Mouse (Mus musculus) heart, adult 2 months (tissue): Measurements from ENCODE around the gene F3. TPM values are rescaled to one million over a fixed set of nuclear protein-coding genes. Genes with fewer than 3 reads are reported as not detected.
A peak's percentile ranks its signal among the peaks of the same experiment; 100 is the strongest.

Source experiments
- DNase-seq, 2 experiments: peaks; one replicate each; pipeline ENCODE4 v3.0.0; 2021
- H3K27ac ChIP-seq: fragments of 200-600 bp; 2 replicates; pipeline ENCODE4 v1.8.1; 2022
- H3K27me3 ChIP-seq: fragments of 200-500 bp; 2 replicates; pipeline ENCODE4 v1.6.1; 2012; ENCODE audit warnings: mild to moderate bottlenecking, low read length, inconsistent platforms, mixed read lengths; ENCODE audit not compliant: control insufficient read depth, insufficient read depth
- H3K36me3 ChIP-seq: fragments of 200-500 bp; 2 replicates; pipeline ENCODE4 v1.6.1; 2012; ENCODE audit warnings: low read length, inconsistent platforms; ENCODE audit not compliant: control insufficient read depth, insufficient read depth
- H3K4me1 ChIP-seq: fragments of 200-500 bp; 2 replicates; pipeline ENCODE4 v1.6.1; 2011; ENCODE audit warnings: low read length; ENCODE audit not compliant: control insufficient read depth, insufficient read depth
- H3K4me3 ChIP-seq: fragments of 200-600 bp; 2 replicates; pipeline ENCODE4 v1.8.1; 2022
- H3K79me2 ChIP-seq: fragments of 200-500 bp; replicated peaks from 2 replicates; pipeline ENCODE4 v1.6.1; 2012; ENCODE audit warnings: mild to moderate bottlenecking, inconsistent platforms, low read length, moderate library complexity, mixed read lengths; ENCODE audit not compliant: control insufficient read depth, insufficient read depth
- H3K9ac ChIP-seq: fragments of 200-500 bp; 2 replicates; pipeline ENCODE4 v1.6.1; 2012; ENCODE audit warnings: low read depth, mild to moderate bottlenecking, control low read depth, inconsistent platforms, low read length, mixed read lengths
- CTCF ChIP-seq: fragments of 200-600 bp; IDR thresholded peaks from 2 replicates; pipeline ENCODE4 v1.8.1; 2022; ENCODE audit warnings: antibody characterized with exemption, mild to moderate bottlenecking, moderate library complexity
- EP300 ChIP-seq: fragments of 200-500 bp; IDR thresholded peaks from 2 replicates; pipeline ENCODE4 v1.6.1; 2011; ENCODE audit warnings: low read depth, low read length, control low read depth; ENCODE audit not compliant: insufficient read depth
- POLR2A ChIP-seq: fragments of 200-500 bp; IDR thresholded peaks from 2 replicates; pipeline ENCODE4 v1.6.1; 2011; ENCODE audit warnings: mild to moderate bottlenecking, low read depth, low read length, control low read depth; ENCODE audit not compliant: insufficient read depth
- WGBS: fragments of 180-500 bp; shearing (Covaris S2); methylation state at CpG from one replicate; pipeline ENCODE4 v1.1.7; 2018; 5-methylcytosine and 5-hydroxymethylcytosine counted together
- intact Hi-C: fragments of 180-260 bp; cut with DNase I; formaldehyde crosslinking; loops from one replicate; pipeline ENCODE4 v1.15.1; 2025
- polyA plus RNA-seq: library from polyadenylated mRNA; depleted of rRNA; stranded (reverse); fragments of >200 nt; gene quantifications from 2 replicates; pipeline ENCODE4 v1.2.3, GENCODE M21; 2012
- total RNA-seq, 2 experiments: library from RNA; stranded (reverse); gene quantifications; 2 replicates each; pipeline ENCODE4 v1.2.3; 2021

Gene F3
- total and polyA plus RNA-seq, 3 experiments, result 23.5 to 29.6 (median 23.9) TPM

GRCm38 (mm10) chr3:121712222-121712621, 11.1 kb upstream of the F3 start:
- 83% methylated on average over 4 of the region's 4 CpGs for WGBS
- Histone ChIP-seq H3K79me2 (no peaks in the 10 kb centered on the region), H3K36me3 (no peaks in the 10 kb centered on the region), H3K27ac (no peak overlapping the region), H3K9ac (no peak overlapping the region), H3K4me1 (peaks cover 11% of the 10 kb centered on the region), H3K27me3 (no peaks in the 10 kb centered on the region), H3K4me3 (no peak overlapping the region)
- no peak for DNase-seq
- TF ChIP-seq EP300, result no peak
- TF ChIP-seq CTCF, result no peak
- no peak for TF ChIP-seq POLR2A
- intact Hi-C loops, result no loop called here

- Histone ChIP-seq H3K79me2 (no peaks in the 10 kb centered on the region), H3K4me1 (peaks cover 11% of the 10 kb centered on the region), H3K27ac (no peak overlapping the region; the same call in 1 of the 2 replicates), H3K27me3 (no peaks in the 10 kb centered on the region), H3K36me3 (no peaks in the 10 kb centered on the region), H3K9ac (no peak overlapping the region), H3K4me3 (no peak overlapping the region)
- 21% methylated on average over 17 of the region's 17 CpGs for WGBS
- DNase-seq, result peak in 1 of 2 experiments; percentile 18
- intact Hi-C loops, result no loop called here
- TF ChIP-seq CTCF (no peak), POLR2A (no peak), EP300 (no peak)
Measured at GRCm38 (mm10) chr3:121713151-121713701, 10.1 kb upstream of the F3 start.

GRCm38 (mm10) chr3:121713816-121714215, 9.5 kb upstream of the F3 start:
- no peak overlapping the region for H3K4me3 ChIP-seq
- DNase-seq, result peak in 1 of 2 experiments; percentile 38
- TF ChIP-seq POLR2A, result no peak
- peak; percentile 79 for TF ChIP-seq EP300
- WGBS, result 58% methylated on average over 8 of the region's 8 CpGs
- H3K27ac ChIP-seq, result no peak overlapping the region; the same call in 1 of the 2 replicates
- no peaks in the 10 kb centered on the region for H3K79me2 ChIP-seq
- intact Hi-C loops, result no loop called here
- peaks cover 11% of the 10 kb centered on the region for H3K4me1 ChIP-seq
- no peak overlapping the region for H3K9ac ChIP-seq
- no peaks in the 10 kb centered on the region for H3K36me3 ChIP-seq
- no peaks in the 10 kb centered on the region for H3K27me3 ChIP-seq

GRCm38 (mm10) chr3:121714461-121714860, 8.9 kb upstream of the F3 start:
- H3K36me3 ChIP-seq, result no peaks in the 10 kb centered on the region
- no peak overlapping the region for H3K9ac ChIP-seq
- intact Hi-C loops, result no loop called here
- WGBS, result 87% methylated on average over 2 of the region's 2 CpGs
- H3K4me3 ChIP-seq, result no peak overlapping the region
- peaks cover 11% of the 10 kb centered on the region for H3K4me1 ChIP-seq
- H3K27me3 ChIP-seq, result no peaks in the 10 kb centered on the region
- no peak for DNase-seq
- no peak overlapping the region for H3K27ac ChIP-seq
- TF ChIP-seq POLR2A, result no peak
- no peak for TF ChIP-seq CTCF
- no peaks in the 10 kb centered on the region for H3K79me2 ChIP-seq

GRCm38 (mm10) chr3:121715336-121715735, 8.0 kb upstream of the F3 start:
- no peaks in the 10 kb centered on the region for H3K79me2 ChIP-seq
- H3K27ac ChIP-seq, result no peak overlapping the region
- H3K9ac ChIP-seq, result no peak overlapping the region
- intact Hi-C loops, result no loop called here
- no peak overlapping the region for H3K4me3 ChIP-seq
- TF ChIP-seq POLR2A (no peak), EP300 (no peak), CTCF (no peak)
- H3K36me3 ChIP-seq, result no peaks in the 10 kb centered on the region
- H3K27me3 ChIP-seq, result no peaks in the 10 kb centered on the region
- no peak for DNase-seq
- peaks cover 11% of the 10 kb centered on the region for H3K4me1 ChIP-seq

- intact Hi-C loops, result no loop called here
- no peak for DNase-seq
- no peak overlapping the region for H3K9ac ChIP-seq
- H3K79me2 ChIP-seq, result no peaks in the 10 kb centered on the region
- 77% methylated on average over 6 of the region's 6 CpGs for WGBS
- H3K36me3 ChIP-seq, result no peaks in the 10 kb centered on the region
- peaks cover 11% of the 10 kb centered on the region for H3K4me1 ChIP-seq
- H3K27ac ChIP-seq, result no peak overlapping the region
- no peak for TF ChIP-seq EP300
- TF ChIP-seq CTCF, result no peak
- TF ChIP-seq POLR2A, result no peak
- no peak overlapping the region for H3K4me3 ChIP-seq
- H3K27me3 ChIP-seq, result no peaks in the 10 kb centered on the region
Measured at GRCm38 (mm10) chr3:121715741-121716459, 7.4 kb upstream of the F3 start.
